Mouse (Mus musculus) lung, adult 2 months (tissue): Measurements from ENCODE around the gene Acsm4.
A peak's percentile ranks its signal among the peaks of the same experiment; 100 is the strongest.

ENCODE experiments used
- CTCF ChIP-seq: fragments of 200-500 bp; IDR thresholded peaks from 2 replicates; pipeline ENCODE4 v1.5.1; 2011; ENCODE audit warnings: mild to moderate bottlenecking, low read length, control low read depth; ENCODE audit not compliant: insufficient read depth
- POLR2A ChIP-seq: fragments of 200-500 bp; IDR thresholded peaks from 2 replicates; pipeline ENCODE4 v1.6.1; 2011; ENCODE audit warnings: low read depth, mild to moderate bottlenecking, control low read depth, low read length, borderline replicate concordance; ENCODE audit errors: extremely low read depth

GRCm38 (mm10) chr7:119670925-119671324 is 18.9 kb upstream of the Acsm4 start:
- TF ChIP-seq CTCF (0 out of 2 replicates have a peak, but pooled peaks have one; percentile 6), POLR2A (no peak)
